Mouse (Mus musculus): ENCODE measurements around the gene Mkrn2os. TPM values are rescaled to one million over a fixed set of nuclear protein-coding genes. Genes with fewer than 3 reads are reported as not detected.

Mkrn2os gene
- total RNA-seq, 2 experiments from 2014 or later = 0.39 to 0.40 TPM

DNA sequence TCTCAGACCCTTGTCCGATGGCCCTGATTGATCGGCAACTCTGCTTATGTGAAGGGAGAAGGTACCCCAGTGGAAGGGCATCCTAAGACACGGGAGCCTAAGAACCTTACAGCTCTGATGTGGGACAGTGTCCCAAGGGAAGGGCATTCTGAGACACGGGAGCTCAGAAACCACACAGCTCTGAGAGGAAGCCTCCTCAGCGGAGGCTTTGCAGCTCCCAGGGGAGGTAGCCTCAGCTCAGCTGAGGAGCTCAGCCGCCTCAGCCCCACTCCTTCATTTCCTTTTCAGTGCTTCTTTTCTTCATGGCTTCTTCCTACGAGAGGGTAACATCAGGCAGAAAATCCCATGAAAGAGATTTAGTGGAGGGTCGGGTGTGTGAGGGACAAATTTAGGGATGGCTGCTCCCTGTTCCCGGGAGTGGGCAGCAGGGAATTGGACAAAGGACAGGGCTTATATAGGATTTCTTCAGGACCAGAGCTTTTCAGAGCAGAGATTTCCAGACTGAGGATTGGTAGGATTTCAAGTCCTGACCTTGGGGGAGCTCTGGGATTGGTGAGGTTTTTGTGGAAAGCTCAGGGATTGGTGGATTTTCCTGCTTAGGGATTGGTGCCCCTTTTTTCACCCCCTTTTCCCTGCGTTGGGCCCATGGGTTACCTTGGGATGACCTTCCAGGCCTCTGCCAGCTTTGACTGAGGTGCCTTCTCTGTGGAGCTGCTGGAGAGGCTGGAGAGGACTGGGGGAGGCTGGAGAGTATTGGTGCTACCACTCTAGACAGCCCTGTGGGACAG is 9.9 kb downstream of the Mkrn2os start:
- no peak for DNase-seq

DNA sequence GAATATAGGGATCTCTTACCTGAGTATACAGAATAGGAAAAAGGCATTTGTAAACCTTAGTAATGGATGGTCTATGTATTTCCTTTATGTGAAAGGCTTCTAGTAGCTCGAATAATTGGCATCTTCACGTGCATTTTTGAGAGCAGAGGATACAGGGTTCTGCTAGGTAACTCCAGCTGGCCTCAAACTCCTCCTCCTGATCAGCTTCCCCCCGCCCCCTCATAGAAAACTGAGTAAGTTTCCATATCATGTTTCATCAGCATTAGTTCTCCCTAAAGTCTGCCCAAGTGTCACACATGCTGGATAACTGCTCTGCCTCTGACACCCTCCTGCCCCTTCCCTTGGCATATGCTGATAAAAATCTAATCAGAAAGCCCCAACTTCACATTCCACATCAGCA is 11.6 kb downstream of the Mkrn2os start:
- no peak for DNase-seq

DNA sequence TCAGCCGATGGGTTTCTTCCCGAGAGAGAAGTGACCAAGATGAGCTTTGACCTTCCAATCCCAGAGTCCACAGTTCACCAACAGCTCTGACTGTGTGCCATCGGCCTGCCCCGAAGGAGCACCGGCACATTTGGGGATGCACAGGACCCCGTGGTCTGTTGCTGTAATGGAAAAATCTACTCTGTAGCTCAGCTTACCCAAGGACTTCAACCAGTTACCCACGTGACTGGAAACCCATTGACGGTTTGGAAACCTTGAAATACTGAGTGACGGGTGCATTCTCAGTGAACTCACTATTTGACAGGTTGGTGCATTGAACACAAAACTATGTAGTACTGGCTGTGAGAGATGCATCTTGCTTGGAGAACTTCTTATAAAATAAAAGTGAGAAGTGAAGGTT is 14.4 kb downstream of the Mkrn2os start:
- no peak for DNase-seq

DNA sequence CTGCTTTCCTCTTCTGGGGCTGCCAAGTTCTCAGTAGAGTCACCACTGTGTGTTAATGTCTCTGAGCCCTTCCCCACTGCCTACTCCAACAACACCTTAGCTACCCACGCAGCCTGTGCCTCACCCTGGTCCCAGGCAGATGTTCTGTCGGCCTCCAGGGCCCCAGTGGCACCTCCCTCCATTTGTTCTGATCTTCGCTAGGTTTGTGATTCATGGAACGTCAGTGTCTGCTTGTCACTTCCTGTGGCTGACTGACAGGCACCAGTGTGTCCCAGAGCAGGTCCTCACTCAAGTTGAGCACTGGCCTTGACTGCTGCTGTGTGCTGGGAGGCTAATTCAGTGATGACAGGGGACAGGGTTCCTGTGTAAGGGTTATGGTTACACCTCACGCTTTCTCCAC is 15.0 kb downstream of the Mkrn2os start:
- no peak for DNase-seq

DNA sequence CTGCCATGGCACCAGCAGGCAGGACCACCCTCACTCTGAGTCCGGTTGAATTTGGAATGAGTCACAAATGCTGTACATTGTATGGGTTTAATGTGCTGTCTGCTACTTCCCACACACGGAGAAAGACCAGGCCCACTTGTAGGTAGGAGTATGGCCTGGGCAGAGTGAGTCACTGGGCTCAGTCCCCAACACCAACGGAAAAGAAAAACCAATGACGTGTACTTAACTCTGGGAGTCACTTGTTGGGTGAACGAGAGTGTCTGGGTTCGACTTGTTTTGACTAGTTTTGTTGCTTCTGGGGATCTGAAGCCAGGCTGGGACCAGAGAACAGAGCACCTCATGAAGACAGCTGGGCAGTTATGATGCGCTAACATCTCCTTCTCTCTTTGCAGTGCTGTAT is 18.2 kb downstream of the Mkrn2os start:
- DNase-seq = no peak

DNA sequence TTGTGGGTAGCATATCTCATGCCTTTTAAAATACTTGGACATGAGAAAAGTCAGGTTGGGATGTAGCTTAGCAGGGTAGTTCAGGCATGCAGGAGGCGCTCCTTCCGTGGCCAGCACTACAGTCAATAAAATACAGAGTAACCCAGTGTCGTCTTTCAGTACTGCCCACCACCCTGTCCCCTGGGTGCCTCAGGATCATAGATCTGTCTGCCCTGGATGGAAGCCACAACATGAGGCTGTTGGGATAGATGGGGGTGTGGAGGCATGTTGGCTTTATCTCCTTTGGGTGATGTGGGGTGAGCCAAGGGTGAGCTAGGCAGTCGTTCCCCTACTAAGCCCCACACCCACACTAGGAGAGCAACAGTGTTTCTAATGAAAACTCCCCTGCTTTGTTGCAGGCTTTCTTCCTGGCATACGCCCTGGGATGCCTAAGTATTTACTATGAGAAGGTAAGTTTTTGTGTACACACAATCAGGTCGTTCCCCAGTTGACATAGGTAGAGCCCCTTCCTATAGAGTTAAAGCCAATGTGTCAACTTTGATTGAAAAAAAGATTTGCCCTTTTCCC is 26.8 kb downstream of the Mkrn2os start:
- DNase-seq = no peak

DNA sequence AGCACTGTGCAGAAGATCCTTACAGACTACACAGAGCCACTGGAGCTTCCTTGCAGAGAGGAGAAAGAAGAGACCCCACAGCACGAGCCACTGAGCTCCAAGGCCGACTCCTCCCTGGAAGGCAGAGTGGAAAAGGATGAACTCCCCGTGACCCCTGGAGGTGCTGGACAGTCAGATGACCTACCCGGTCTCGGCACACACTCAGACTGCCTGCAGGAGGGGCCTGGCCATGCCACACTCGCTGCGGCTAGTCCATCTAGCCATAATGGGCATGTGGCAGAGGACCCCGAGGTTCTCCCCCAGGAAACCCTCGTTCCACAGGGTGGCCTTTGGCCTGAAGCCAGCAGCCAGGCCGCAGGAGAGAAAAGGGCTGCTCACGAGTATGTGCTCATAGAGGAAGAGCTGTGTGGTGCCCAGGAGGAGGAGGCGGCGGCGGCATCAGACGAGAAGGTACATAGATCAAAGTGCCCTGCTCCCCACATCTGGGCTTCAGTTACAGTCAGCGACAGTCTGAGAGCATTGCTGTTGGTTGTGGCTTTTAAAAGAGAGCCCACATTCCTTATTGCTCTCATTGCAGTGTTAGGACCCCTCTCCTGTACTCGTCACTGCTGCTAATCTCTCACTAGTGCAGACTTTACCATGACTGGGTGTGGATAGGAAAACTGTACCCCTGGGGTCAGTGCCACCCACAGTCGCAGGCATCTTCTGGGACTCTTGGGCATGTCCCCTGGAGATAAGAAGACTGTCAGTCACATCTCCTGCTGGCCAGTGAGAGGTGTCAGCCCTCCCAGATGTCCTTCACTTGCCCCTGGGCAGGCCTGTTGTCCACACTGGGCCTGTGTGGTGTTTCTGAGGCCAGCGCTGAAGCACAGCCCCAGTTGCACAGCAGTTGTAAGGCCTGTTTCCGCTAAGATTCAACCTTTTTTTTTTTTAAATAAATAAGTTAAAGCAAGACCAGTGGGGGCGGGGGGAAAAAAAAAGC is 32.4 kb downstream of the Mkrn2os start:
- peak; percentile 29 to 33 for DNase-seq

DNA sequence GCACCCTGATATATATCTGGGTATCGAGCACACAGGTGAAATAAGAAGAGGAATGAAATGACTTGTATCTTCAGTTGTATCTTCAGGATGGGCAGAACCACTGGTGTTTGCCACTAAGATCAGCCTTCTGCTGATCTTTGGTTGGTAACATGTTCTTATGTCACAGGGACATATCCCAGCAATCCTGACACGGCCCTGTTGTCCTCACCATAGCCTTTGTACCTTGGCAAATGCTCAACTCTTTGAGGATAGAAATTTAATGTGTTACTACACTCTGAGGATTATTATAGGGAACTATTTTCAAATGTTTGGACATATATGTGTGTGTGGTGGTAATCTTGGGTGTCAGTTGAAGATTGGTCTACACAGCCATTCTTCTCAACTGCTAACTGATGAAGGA is 34.2 kb downstream of the Mkrn2os start:
- DNase-seq = no peak

DNA sequence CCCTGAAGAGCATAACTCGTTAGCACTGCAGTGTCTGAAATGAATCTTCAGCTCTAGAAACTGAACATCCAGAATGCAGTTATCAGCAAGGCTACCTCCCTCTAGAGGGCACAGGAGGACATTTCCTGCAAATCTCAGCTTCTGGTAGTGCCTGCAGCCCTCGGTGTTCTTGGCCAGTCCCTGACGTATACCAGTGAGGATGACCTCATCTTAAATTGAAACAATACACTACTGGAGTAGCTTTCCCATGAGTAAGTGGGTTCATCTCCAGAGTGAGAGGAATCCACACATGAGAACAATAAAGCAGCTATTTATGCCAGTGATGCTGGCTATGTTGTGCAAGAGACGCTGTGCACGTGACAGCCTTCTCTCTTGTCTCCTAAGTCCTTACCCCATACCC is 36.9 kb downstream of the Mkrn2os start:
- DNase-seq = no peak

DNA sequence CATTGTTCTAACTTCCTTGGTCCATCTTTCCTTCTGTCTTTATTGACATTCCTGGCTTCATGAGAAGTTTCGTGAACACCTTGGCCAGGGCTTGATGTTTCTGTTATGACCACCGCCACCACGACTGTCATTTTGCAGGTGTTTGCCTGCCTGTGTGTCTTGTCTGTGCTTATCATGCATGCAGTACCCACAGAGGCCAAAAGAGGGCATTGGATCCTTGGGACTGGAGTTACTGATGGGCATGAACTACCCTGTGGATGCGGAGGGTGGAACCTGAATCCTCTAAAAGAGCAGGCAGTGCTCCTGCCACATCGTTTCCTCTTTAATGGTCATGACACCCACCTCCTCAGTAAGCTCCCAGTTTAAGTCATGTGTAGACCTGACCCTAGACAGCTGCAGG is 46.1 kb downstream of the Mkrn2os start:
- DNase-seq = peak; percentile 34 to 71

DNA sequence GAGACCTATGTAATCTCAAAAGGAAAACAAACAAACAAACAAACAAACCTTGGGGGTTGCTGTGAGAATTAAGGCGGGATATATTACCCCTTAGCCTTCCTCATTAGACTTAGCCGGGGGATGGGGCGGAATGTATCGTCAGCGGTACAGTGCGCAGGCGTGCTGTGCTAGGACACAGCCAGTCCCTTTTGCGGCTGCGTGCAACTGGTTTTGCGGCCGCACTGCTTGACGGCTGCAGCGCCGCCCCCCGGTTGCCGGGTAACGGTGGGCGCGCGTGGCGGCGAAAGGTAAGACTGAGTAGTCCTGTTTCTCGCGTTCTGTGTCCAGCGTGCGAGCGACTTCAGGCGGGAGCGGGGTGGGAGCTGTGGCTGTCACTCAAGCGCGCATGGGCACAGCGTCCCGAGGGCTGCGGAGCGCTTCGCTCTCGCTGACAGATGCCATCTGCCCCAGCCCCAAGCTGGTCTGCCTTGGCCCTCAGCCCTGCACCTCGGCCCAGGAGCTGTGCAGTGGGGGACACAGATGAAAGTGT is 47.9 kb downstream of the Mkrn2os start, which contains the start of gene Tsen2:
TSS of gene Tsen2 (plus strand) at position 223 of the 529 bp plus-strand sequence.
- DNase-seq = peak; percentile 96 to 99

DNA sequence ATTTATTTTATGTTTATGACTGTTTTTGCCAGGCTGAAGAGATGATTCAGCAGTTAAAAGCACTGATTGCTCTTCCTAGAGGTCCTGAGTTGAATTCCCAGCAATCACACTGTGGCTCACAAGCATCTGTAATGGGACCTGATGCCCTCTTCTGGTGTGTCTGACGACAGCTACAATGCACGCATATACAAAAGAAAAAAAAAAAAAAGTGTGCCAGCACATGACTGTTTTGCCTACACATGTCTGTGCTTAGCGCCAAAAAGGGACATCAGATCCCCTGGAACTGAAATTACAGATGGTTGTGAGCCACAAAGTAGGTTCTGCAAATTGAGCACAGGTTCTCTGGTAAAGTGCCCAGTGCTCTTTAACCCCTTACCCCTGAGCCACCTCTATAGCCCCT is 50.0 kb downstream of the Mkrn2os start:
- no peak for DNase-seq

DNA sequence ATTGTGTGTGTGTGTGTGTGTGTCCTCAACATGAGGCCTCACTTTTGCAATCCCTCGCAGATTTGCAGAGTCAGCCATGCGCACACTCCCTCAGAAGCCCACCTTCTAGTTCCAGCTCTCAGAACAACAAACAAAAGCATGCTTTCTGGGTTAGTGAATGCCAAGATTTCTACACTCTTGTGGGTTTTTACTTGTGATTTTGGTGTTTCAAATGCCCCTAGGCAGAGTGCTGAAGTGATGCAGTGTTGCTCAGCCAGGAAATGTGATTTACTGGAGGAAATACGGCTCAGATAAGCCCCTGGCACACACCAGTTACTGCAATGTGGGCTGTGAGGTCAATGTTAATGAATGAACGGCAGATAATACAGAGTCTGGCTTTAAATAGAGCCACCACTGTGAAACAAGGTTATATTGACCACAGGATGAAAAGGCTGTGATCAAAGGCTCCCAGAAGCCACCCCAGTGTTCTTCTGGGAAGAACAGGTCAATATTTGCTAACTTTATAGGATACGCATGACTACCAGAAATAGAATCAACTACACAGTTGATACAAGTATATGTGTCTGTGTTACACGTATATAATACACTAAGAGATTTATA is 50.6 kb downstream of the Mkrn2os start:
- DNase-seq = no peak

DNA sequence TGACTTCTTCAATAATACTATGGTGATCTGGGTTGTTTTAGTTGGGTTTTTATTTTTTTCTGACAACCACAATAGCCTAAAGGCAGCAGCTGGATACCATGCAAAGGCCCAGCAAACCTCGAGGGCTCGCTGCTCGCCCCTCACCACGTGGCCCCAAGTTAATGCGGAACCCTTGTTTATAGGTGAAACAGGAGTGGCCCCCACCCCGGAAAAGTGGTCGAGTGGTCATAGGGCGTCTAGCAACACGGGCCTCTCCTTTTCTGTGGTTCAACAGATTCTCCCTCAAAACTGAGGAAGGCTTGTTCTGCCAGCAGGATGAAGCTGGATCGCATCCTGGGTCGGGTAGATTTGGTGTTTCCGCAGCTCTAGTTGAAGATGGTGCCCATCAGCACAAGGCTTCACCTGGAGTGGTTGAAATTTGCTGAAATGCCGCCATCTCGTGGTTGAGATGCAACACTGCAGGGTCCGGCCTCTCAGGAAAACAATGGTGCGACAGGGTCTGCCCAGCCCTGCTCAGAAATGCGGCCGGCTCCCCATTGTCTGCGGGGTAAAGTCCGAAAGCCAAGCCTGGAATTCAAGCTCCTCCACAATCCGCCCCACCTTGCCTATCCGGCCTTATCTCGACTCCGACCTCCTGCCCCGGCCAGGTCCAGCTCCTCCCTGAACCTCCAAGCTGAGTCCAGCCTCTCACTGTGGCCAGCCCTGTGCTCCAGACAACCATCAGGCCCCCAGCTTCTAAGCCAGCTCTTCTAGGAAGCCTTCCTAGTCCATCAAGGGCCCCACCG is 53.5 kb downstream of the Mkrn2os start:
- DNase-seq = peak; percentile 81 to 92

DNA sequence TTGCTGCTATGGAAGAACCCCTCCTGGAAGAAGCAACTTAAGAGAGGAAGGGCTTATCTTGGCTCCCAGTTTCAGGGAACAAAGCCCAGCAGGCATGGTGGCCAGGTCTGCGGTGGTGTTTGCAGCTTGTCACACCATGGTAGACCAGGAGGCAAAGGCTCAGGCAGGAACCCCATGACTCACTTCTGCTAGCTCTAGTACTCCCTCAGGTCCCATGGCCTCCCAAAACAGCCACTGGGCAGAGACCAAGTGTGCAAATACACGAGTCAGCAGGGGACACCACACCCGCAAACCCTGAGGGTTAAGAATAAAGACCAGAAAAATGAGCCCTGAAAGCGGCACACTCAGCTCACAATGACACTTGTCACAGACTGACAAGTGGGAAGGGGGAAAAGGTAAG is 56.2 kb downstream of the Mkrn2os start:
- no peak for DNase-seq

DNA sequence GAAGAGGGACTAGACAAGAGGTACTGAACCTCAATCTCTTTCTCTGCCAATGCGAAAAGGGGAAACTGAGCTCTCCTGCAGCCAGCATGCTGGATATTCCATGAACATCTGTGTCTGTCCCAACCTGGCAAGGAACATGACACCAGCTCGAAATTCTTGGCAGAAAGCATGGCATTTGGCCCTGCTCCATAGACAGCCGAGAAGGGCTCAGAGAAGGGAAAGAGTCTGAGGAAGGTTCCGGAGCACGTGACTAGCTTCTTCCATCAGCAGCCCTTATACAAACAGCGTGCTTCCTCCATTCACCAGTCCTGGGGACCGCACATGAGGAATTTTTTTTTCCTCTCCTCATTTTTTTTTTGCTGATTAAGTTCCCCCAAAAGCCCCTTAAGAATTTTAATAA is 57.8 kb downstream of the Mkrn2os start:
- peak; percentile 52 to 69 for DNase-seq

Other genes with a start within 250 kb of the Mkrn2os start
- gene Pparg, start 231.6 kb downstream of the Mkrn2os start, total RNA-seq (2021) = 10 to 100 TPM; 12.9 to 19.0 TPM
- 1 to 10 TPM; 6.0 to 7.4 TPM for gene Tsen2, start 47.9 kb downstream of the Mkrn2os start, total RNA-seq (2021)
- gene Mkrn2, start 9.3 kb upstream of the Mkrn2os start, total RNA-seq (2021) = 10 to 100 TPM; 36.7 to 41.0 TPM
- gene Raf1, start 84.1 kb upstream of the Mkrn2os start, total RNA-seq (2021) = 100 to 1,000 TPM; 107 to 111 TPM
- gene Tmem40, start 169.8 kb upstream of the Mkrn2os start, total RNA-seq (2021) = under 1 TPM; 0.54 to 0.60 TPM
- gene Cand2, start 182.0 kb upstream of the Mkrn2os start, total RNA-seq (2021) = 10 to 100 TPM; 73.3 to 76.6 TPM
- gene Rpl32, start 216.2 kb upstream of the Mkrn2os start, total RNA-seq (2021) = 100 to 1,000 TPM; 616 to 693 TPM
- under 1 TPM; 0.27 to 0.54 TPM for gene Efcab12, start 245.8 kb upstream of the Mkrn2os start, total RNA-seq (2021)

All from heart, adult 18-20 months (tissue).